Mouse (Mus musculus): ENCODE measurements around the gene Cnbp.

DNA sequence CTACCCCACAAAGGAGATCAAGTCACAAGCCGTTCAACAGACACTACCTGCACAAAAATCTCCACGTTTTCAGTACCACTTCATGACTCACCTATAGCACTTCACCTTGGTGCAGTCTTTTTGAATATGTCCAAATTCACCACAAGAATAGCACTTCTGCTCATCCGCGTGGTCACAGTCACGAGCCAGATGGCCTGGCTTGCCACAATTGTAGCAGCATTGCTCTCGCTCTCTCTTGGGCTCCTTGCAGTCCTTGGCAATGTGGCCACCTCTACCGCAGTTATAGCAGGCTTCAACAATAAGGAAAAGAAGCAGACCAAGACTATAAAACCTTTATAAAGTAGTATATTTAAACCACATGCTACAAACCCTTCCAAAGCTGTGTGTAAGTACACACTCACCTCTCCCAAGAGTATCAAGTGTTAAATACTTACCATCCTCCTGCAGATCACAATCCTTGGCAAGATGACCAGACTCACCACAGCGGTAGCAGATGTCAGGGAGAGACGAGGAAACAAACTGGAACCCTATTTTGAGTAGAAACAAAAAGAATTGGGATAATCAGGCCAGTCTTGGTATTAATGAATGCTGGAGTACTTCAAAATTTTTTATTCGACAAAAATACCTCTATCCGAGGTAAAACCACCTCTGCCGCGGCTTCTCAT is 5.7 kb downstream of the Cnbp start:
- no peak for TF ChIP-seq CTCF (IDR thresholded peaks at IDR 0.05; ENCODE audit: low read depth)
- no peak for TF ChIP-seq EP300 (IDR thresholded peaks at IDR 0.05; ENCODE audit: low read depth)
